Mouse (Mus musculus) gastrocnemius, adult 2 months (tissue): ENCODE results near the gene Fgfr3. TPM values are rescaled to one million over a fixed set of nuclear protein-coding genes. Genes with fewer than 3 reads are reported as not detected.

ENCODE experiments used
- DNase-seq: peaks from one replicate; pipeline ENCODE4 v3.0.0; 2022
- H3K27ac ChIP-seq: fragments of 200-600 bp; 2 replicates; pipeline ENCODE4 v1.8.1; 2022; ENCODE audit warnings: mild to moderate bottlenecking
- H3K4me3 ChIP-seq: fragments of 200-600 bp; 2 replicates; pipeline ENCODE4 v1.8.1; 2022; ENCODE audit warnings: mild to moderate bottlenecking, moderate library complexity
- CTCF ChIP-seq: fragments of 200-600 bp; IDR thresholded peaks from 2 replicates; pipeline ENCODE4 v1.8.1; 2022; ENCODE audit warnings: antibody characterized with exemption, mild to moderate bottlenecking, moderate library complexity
- intact Hi-C: fragments of 180-260 bp; cut with DNase I; formaldehyde crosslinking; loops from one replicate; pipeline ENCODE4 v1.15.1; 2025
- long read RNA-seq, 2 experiments: library from polyadenylated mRNA; stranded (forward); transcript quantifications; one replicate each; pipeline ENCODE4 v2.0.0; 2021
- total RNA-seq, 2 experiments: library from RNA; stranded (reverse); gene quantifications; 2 replicates each; pipeline ENCODE4 v1.2.3; 2021

The Fgfr3 gene
- total RNA-seq = 1 to 10 TPM; 3.0 to 7.6 TPM
- long read RNA-seq, experiment 1, partial matches to known transcripts = 1 of 4 reads
- long read RNA-seq, experiment 1, other reads (novel, unspliced or antisense) = 2 of 4 reads
- long read RNA-seq, experiment 2, full-length matches to known transcripts = 2 of 4 reads
- long read RNA-seq, experiment 2, partial matches to known transcripts = 0 of 4 reads
- long read RNA-seq, experiment 2, other reads (novel, unspliced or antisense) = 2 of 4 reads

- Histone ChIP-seq H3K27ac (peak within 1 kb of the TSS; percentile 78), H3K4me3 (peak within 1 kb of the TSS; percentile 86)
- intact Hi-C loops = loop anchor here (2.0 kb wide), 1 partner anchor 33 kb away; no protein-coding TSS in a partner anchor
- peak; percentile 21; the same call in 1 of the 2 replicates for TF ChIP-seq CTCF
- DNase-seq = peak; percentile 79
Measured at GRCm38 (mm10) chr5:33721541-33722265, at the start of gene Fgfr3. Gene Fgfr3, plus strand, starts transcription at chr5:33721674.

GRCm38 (mm10) chr5:33674439-33674838 lies 47.0 kb upstream of the Fgfr3 start:
- H3K4me3 ChIP-seq = no peak overlapping the region
- TF ChIP-seq CTCF = no peak
- intact Hi-C loops = no loop called here
- H3K27ac ChIP-seq = no peak overlapping the region
- DNase-seq = no peak

- H3K4me3 ChIP-seq = no peak overlapping the region
- TF ChIP-seq CTCF = peak; percentile 69
- peak; percentile 62 for DNase-seq
- no peak overlapping the region for H3K27ac ChIP-seq
- intact Hi-C loops = loop anchor here (1.0 to 2.0 kb wide), 2 partner anchors 62 to 279 kb away; no protein-coding TSS in a partner anchor
Measured at GRCm38 (mm10) chr5:33675964-33676363, 45.5 kb upstream of the Fgfr3 start.

- intact Hi-C loops = no loop called here
- no peak for DNase-seq
- H3K27ac ChIP-seq = no peak overlapping the region
- no peak overlapping the region for H3K4me3 ChIP-seq
- no peak for TF ChIP-seq CTCF
Measured at GRCm38 (mm10) chr5:33678244-33678643, 43.2 kb upstream of the Fgfr3 start.

- no peak for TF ChIP-seq CTCF
- intact Hi-C loops = no loop called here
- H3K27ac ChIP-seq = no peak overlapping the region
Measured at GRCm38 (mm10) chr5:33681044-33681443, 40.4 kb upstream of the Fgfr3 start.

GRCm38 (mm10) chr5:33681611-33682388 lies 39.7 kb upstream of the Fgfr3 start:
- H3K27ac ChIP-seq = no peak overlapping the region
- no peak for TF ChIP-seq CTCF
- intact Hi-C loops = no loop called here
- no peak overlapping the region for H3K4me3 ChIP-seq
- no peak for DNase-seq

More at GRCm38 (mm10) chr5:33681044-33681443, 40.4 kb upstream of the Fgfr3 start:
- H3K4me3 ChIP-seq = no peak overlapping the region
- DNase-seq = no peak

GRCm38 (mm10) chr5:33682963-33683362 lies 38.5 kb upstream of the Fgfr3 start:
- H3K27ac ChIP-seq = no peak overlapping the region
- H3K4me3 ChIP-seq = no peak overlapping the region
- intact Hi-C loops = no loop called here
- DNase-seq = no peak
- no peak for TF ChIP-seq CTCF

- intact Hi-C loops = loop anchor here (2.0 kb wide), 1 partner anchor 55 kb away; no protein-coding TSS in a partner anchor
- Histone ChIP-seq H3K4me3 (no peak overlapping the region), H3K27ac (no peak overlapping the region)
- peak; percentile 30 for DNase-seq
- peak; percentile 70 for TF ChIP-seq CTCF
Measured at GRCm38 (mm10) chr5:33683897-33684652, 37.4 kb upstream of the Fgfr3 start.

GRCm38 (mm10) chr5:33684932-33685331 lies 36.5 kb upstream of the Fgfr3 start:
- no peak for DNase-seq
- intact Hi-C loops = loop anchor here (2.0 kb wide), 1 partner anchor 54 kb away; no protein-coding TSS in a partner anchor
- Histone ChIP-seq H3K27ac (no peak overlapping the region), H3K4me3 (no peak overlapping the region)
- no peak for TF ChIP-seq CTCF

- no peak for TF ChIP-seq CTCF
- Histone ChIP-seq H3K4me3 (no peak overlapping the region), H3K27ac (no peak overlapping the region)
- intact Hi-C loops = no loop called here
- no peak for DNase-seq
Measured at GRCm38 (mm10) chr5:33687142-33687541, 34.3 kb upstream of the Fgfr3 start.

GRCm38 (mm10) chr5:33688278-33689220 lies 32.9 kb upstream of the Fgfr3 start:
- H3K27ac ChIP-seq = peak overlapping the region; percentile 84
- DNase-seq = no peak
- intact Hi-C loops = loop anchor here (2.0 kb wide), 1 partner anchor 34 kb away; no protein-coding TSS in a partner anchor
- peak overlapping the region; percentile 38 for H3K4me3 ChIP-seq
- no peak for TF ChIP-seq CTCF
